Mouse (Mus musculus): Measurements from ENCODE around the gene Me3. TPM values are rescaled to one million over a fixed set of nuclear protein-coding genes. Genes with fewer than 3 reads are reported as not detected.

Me3 gene
- polyA plus RNA-seq, 1 experiment from 2014 or later, result 3.5 TPM

DNA sequence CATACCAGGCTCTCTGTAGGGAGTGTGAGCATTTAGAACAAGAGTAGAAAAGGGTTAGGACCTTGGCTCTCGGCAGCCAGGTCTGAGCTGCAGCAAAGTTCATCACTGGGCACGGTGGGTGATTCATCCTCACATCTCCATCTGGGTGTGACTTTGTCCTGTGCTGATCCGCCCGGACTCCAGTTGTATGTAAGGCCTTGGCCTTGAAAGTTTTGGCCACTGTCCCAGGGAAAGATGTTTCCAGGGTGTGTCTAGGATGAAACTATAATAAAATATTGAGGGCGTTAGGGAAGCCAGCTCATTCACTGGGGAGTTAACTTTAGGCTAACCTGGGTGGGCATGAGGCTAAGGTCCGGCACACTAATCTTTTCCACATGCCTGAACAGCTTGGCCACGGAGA is 155.5 kb downstream of the Me3 start:
- Histone ChIP-seq H3K27ac (ENCODE audit: low read depth, low read length) (no peak overlapping the region), H3K9me3 (ENCODE audit: control insufficient read depth) (no peaks in the 10 kb centered on the region), H3K4me2 (replicated peaks; ENCODE audit: low read depth) (no peak overlapping the region), H3K27me3 (replicated peaks; ENCODE audit: control insufficient read depth, insufficient read depth, low read length) (no peaks in the 10 kb centered on the region), H3K36me3 (ENCODE audit: control insufficient read depth, insufficient read depth) (no peaks in the 10 kb centered on the region), H3K4me1 (replicated peaks; ENCODE audit: control insufficient read depth, insufficient read depth, low read length) (no peaks in the 10 kb centered on the region), H3K4me3 (ENCODE audit: low read depth, low read length) (no peak overlapping the region), H3K9ac (ENCODE audit: low read depth, low read length) (no peak overlapping the region)
- no peak for TF ChIP-seq CTCF (IDR thresholded peaks at IDR 0.05; ENCODE audit: low read depth)
- 66% methylated on average over 7 of the region's 7 CpGs for WGBS
- ATAC-seq, result no peak

DNA sequence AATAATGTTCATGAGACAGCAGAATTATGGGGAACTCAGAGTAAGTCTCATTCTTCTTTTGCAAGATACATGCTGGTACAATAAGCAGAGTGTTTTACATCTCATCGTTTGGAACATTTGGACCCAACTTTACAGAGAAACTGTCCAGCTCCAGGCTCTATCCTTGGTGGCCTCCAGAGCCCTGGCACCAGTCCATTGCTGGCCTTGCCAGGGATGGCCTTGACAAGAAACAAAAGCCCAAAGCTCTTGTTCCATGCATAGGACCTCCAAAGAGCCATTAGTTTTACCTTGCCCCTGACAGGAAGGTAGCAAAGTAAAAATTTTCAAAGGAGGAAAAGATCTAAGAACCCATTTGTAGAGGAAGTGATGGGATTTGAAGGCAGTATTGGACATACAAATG is 160.4 kb downstream of the Me3 start:
- Histone ChIP-seq H3K9ac (ENCODE audit: low read depth, low read length) (no peak overlapping the region), H3K36me3 (ENCODE audit: control insufficient read depth, insufficient read depth) (no peaks in the 10 kb centered on the region), H3K9me3 (ENCODE audit: control insufficient read depth) (no peaks in the 10 kb centered on the region), H3K27me3 (replicated peaks; ENCODE audit: control insufficient read depth, insufficient read depth, low read length) (no peaks in the 10 kb centered on the region), H3K4me2 (replicated peaks; ENCODE audit: low read depth) (no peak overlapping the region), H3K4me3 (ENCODE audit: low read depth, low read length) (no peak overlapping the region), H3K27ac (ENCODE audit: low read depth, low read length) (no peak overlapping the region), H3K4me1 (replicated peaks; ENCODE audit: control insufficient read depth, insufficient read depth, low read length) (no peaks in the 10 kb centered on the region)
- no peak for ATAC-seq
- no peak for TF ChIP-seq CTCF (IDR thresholded peaks at IDR 0.05; ENCODE audit: low read depth)
- 88% methylated on average over 1 of the region's 1 CpGs for WGBS

DNA sequence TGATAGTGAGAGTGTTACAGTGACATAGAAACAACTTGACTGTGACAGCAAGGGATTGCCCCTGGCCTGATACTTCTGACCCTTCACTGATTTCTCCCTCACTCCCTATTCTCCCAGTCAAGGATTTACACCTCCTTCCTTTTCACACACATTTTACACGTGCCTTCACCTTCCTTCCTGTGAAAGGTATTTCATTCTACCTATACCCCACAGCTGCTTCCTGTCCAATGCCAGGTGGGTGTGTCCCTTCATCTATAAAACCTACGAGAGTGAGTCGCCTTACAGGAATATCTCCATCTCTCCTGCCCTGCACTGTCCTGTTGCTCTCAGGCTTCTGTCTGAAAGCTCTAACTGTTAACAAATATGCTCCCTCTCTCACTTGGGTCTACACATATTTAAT is 163.2 kb downstream of the Me3 start:
- 40% methylated on average over 3 of the region's 3 CpGs for WGBS
- no peak overlapping the region for H3K4me2 ChIP-seq (replicated peaks; ENCODE audit: low read depth)
- no peak overlapping the region for H3K9ac ChIP-seq (ENCODE audit: low read depth, low read length)
- H3K4me3 ChIP-seq (ENCODE audit: low read depth, low read length), result no peak overlapping the region
- no peak for ATAC-seq
- H3K4me1 ChIP-seq (replicated peaks; ENCODE audit: control insufficient read depth, insufficient read depth, low read length), result no peaks in the 10 kb centered on the region
- H3K9me3 ChIP-seq (ENCODE audit: control insufficient read depth), result no peaks in the 10 kb centered on the region
- H3K27ac ChIP-seq (ENCODE audit: low read depth, low read length), result no peak overlapping the region
- H3K36me3 ChIP-seq (ENCODE audit: control insufficient read depth, insufficient read depth), result no peaks in the 10 kb centered on the region
- TF ChIP-seq CTCF (IDR thresholded peaks at IDR 0.05; ENCODE audit: low read depth), result no peak
- H3K27me3 ChIP-seq (replicated peaks; ENCODE audit: control insufficient read depth, insufficient read depth, low read length), result no peaks in the 10 kb centered on the region

DNA sequence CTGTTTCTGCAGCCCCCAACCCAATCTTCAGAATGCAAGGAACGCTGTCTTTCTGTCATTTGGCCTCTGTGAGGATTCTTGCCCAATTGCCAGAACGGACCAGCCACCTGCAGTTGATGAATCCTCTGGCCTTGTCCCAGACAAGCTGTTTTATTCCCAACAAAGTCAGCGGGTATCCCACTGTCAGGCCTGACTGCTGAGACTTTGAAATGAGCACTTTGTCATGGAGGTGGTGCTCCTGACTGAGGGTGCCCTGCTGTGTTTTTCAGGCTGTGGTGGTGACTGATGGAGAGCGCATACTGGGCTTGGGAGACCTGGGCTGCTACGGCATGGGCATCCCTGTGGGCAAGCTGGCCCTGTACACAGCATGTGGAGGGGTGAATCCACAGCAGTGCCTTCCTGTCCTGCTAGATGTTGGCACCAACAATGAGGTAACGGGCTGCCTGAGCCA is 164.2 kb downstream of the Me3 start:
- Histone ChIP-seq H3K27me3 (replicated peaks; ENCODE audit: control insufficient read depth, insufficient read depth, low read length) (no peaks in the 10 kb centered on the region), H3K4me2 (replicated peaks; ENCODE audit: low read depth) (no peak overlapping the region), H3K27ac (ENCODE audit: low read depth, low read length) (no peak overlapping the region), H3K36me3 (ENCODE audit: control insufficient read depth, insufficient read depth) (no peaks in the 10 kb centered on the region), H3K9ac (ENCODE audit: low read depth, low read length) (no peak overlapping the region), H3K4me3 (ENCODE audit: low read depth, low read length) (no peak overlapping the region), H3K4me1 (replicated peaks; ENCODE audit: control insufficient read depth, insufficient read depth, low read length) (no peaks in the 10 kb centered on the region), H3K9me3 (ENCODE audit: control insufficient read depth) (no peaks in the 10 kb centered on the region)
- TF ChIP-seq CTCF (IDR thresholded peaks at IDR 0.05; ENCODE audit: low read depth), result no peak
- 61% methylated on average over 6 of the region's 6 CpGs for WGBS
- no peak for ATAC-seq

DNA sequence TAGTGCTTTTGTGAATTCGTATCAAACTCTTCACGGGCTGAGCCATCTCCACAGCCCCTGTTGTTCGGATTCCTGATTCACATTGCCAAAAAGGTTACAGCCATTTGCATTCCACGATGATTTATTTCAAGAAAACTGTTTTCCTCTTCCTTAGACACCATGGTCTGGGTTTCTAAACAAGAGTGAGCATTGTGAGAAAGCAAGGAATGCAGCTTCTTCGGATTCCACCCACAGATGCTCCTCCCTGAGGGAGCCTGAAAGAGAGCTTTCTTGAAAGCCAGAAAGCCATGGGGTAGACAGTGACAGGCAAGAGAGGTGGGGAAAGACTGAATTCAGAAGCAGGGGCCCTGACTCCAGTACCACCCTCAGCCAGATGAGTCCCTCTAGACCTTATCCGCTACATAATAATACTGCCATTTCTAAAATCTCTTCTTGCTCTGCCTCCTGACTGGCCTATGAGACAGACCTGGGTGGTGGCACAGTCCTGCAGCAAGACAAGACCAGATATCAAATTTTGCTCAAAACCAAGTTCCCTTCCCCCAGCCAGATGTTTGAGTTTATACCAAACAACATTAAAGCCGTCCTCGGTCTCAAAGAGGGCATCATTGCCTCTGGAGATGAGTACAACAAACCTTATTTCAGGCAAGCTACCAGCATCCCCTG is 166.3 kb downstream of the Me3 start:
- Histone ChIP-seq H3K27ac (ENCODE audit: low read depth, low read length) (no peak overlapping the region), H3K36me3 (ENCODE audit: control insufficient read depth, insufficient read depth) (no peaks in the 10 kb centered on the region), H3K4me2 (replicated peaks; ENCODE audit: low read depth) (no peak overlapping the region), H3K4me3 (ENCODE audit: low read depth, low read length) (no peak overlapping the region), H3K4me1 (replicated peaks; ENCODE audit: control insufficient read depth, insufficient read depth, low read length) (no peaks in the 10 kb centered on the region), H3K9me3 (ENCODE audit: control insufficient read depth) (no peaks in the 10 kb centered on the region), H3K9ac (ENCODE audit: low read depth, low read length) (no peak overlapping the region), H3K27me3 (replicated peaks; ENCODE audit: control insufficient read depth, insufficient read depth, low read length) (no peaks in the 10 kb centered on the region)
- WGBS, result 64% methylated on average over 8 of the region's 8 CpGs
- ATAC-seq, result no peak
- TF ChIP-seq CTCF (IDR thresholded peaks at IDR 0.05; ENCODE audit: low read depth), result no peak

DNA sequence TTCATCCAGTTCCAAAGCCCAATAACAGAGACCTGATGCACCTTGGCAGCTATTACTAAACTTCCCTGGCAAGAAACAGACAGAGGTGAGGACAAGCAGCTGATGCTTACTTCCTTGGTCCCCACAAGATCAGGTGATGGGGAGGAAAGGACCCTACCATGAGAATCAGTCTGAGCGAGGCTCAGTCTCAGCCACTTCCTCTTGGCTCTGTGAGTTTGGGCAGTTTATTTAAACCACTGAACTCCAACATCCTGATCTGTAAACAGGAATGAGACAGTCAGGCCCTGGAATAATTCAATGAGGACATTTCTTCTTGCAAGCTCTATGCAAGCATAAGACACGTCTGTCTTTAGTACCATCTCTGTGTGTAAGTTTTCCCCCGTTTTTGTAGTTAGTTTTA is 170.3 kb downstream of the Me3 start:
- no peak for ATAC-seq
- no peak for TF ChIP-seq CTCF (IDR thresholded peaks at IDR 0.05; ENCODE audit: low read depth)

DNA sequence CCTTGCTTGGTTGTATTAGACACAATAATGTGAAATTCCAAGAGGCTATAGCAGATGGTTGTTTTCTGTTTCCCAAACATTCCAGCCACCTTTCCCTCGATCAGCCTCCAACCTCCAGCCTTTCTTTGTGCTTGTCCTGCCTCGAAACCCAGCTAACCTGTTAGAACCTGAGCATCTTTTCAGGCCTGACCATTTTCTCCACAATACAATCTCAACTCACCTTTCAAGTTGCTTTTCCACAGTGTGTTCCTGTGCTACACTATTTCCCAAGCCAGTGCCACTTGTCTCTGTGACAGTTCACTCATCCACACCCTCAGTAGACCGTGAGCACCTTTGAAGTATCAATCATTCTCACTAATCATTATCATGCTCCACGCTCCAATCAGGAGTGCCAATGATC is 171.8 kb downstream of the Me3 start:
- Histone ChIP-seq H3K4me1 (replicated peaks; ENCODE audit: control insufficient read depth, insufficient read depth, low read length) (no peaks in the 10 kb centered on the region), H3K36me3 (ENCODE audit: control insufficient read depth, insufficient read depth) (no peaks in the 10 kb centered on the region), H3K27ac (ENCODE audit: low read depth, low read length) (no peak overlapping the region), H3K9me3 (ENCODE audit: control insufficient read depth) (no peaks in the 10 kb centered on the region), H3K27me3 (replicated peaks; ENCODE audit: control insufficient read depth, insufficient read depth, low read length) (no peaks in the 10 kb centered on the region), H3K9ac (ENCODE audit: low read depth, low read length) (no peak overlapping the region), H3K4me2 (replicated peaks; ENCODE audit: low read depth) (no peak overlapping the region), H3K4me3 (ENCODE audit: low read depth, low read length) (no peak overlapping the region)
- TF ChIP-seq CTCF (IDR thresholded peaks at IDR 0.05; ENCODE audit: low read depth), result no peak
- 82% methylated on average over 4 of the region's 4 CpGs for WGBS
- ATAC-seq, result no peak

More for the DNA sequence above, 170.3 kb downstream of the Me3 start:
- no peak overlapping the region for H3K4me3 ChIP-seq (ENCODE audit: low read depth, low read length)
- H3K9me3 ChIP-seq (ENCODE audit: control insufficient read depth), result no peaks in the 10 kb centered on the region
- H3K27ac ChIP-seq (ENCODE audit: low read depth, low read length), result no peak overlapping the region
- H3K36me3 ChIP-seq (ENCODE audit: control insufficient read depth, insufficient read depth), result no peaks in the 10 kb centered on the region
- WGBS, result 48% methylated on average over 3 of the region's 3 CpGs
- H3K4me2 ChIP-seq (replicated peaks; ENCODE audit: low read depth), result no peak overlapping the region
- H3K9ac ChIP-seq (ENCODE audit: low read depth, low read length), result no peak overlapping the region
- H3K27me3 ChIP-seq (replicated peaks; ENCODE audit: control insufficient read depth, insufficient read depth, low read length), result no peaks in the 10 kb centered on the region
- no peaks in the 10 kb centered on the region for H3K4me1 ChIP-seq (replicated peaks; ENCODE audit: control insufficient read depth, insufficient read depth, low read length)

Measured in intestine, postnatal 0 days (tissue).